Mouse (Mus musculus) midbrain, embryonic 14.5 days (tissue): Measurements from ENCODE around the gene Fxyd5. TPM values are rescaled to one million over a fixed set of nuclear protein-coding genes. Genes with fewer than 3 reads are reported as not detected.

Experiments
- ATAC-seq: fragments of 200-750 bp; cut with Nextera tagmentation; 2 replicates; pipeline ENCODE4 v1.8.0; 2017; ENCODE audit warnings: moderate number of reproducible peaks, moderate library complexity; ENCODE audit not compliant: low FRiP score, low TSS enrichment
- DNase-seq: peaks from one replicate; pipeline ENCODE4 v3.0.0-alpha.2; 2015
- H3K27ac ChIP-seq: fragments of 300-500 bp; sonication (generic); replicated peaks from 2 replicates; pipeline ENCODE4 v1.5.1; 2014; ENCODE audit warnings: mild to moderate bottlenecking, low read depth, low read length, moderate library complexity
- H3K27me3 ChIP-seq: fragments of 300-500 bp; sonication (generic); 2 replicates; pipeline ENCODE4 v1.6.1; 2014; ENCODE audit warnings: low read length, control low read depth, mixed read lengths; ENCODE audit not compliant: control insufficient read depth, insufficient read depth
- H3K36me3 ChIP-seq: fragments of 300-500 bp; sonication (generic); 2 replicates; pipeline ENCODE4 v1.6.1; 2014; ENCODE audit warnings: low read length, control low read depth; ENCODE audit not compliant: control insufficient read depth, insufficient read depth
- H3K4me1 ChIP-seq: fragments of 300-500 bp; sonication (generic); 2 replicates; pipeline ENCODE4 v1.6.1; 2014; ENCODE audit warnings: mild to moderate bottlenecking, antibody characterized with exemption, low read length, control low read depth; ENCODE audit not compliant: control insufficient read depth, insufficient read depth
- H3K4me2 ChIP-seq: fragments of 300-500 bp; sonication (generic); 2 replicates; pipeline ENCODE4 v1.6.1; 2014; ENCODE audit warnings: mild to moderate bottlenecking, low read length, moderate library complexity
- H3K4me3 ChIP-seq: fragments of 300-500 bp; sonication (generic); replicated peaks from 2 replicates; pipeline ENCODE4 v1.5.1; 2014; ENCODE audit warnings: low read depth, low read length
- H3K9ac ChIP-seq: fragments of 300-500 bp; sonication (generic); replicated peaks from 2 replicates; pipeline ENCODE4 v1.6.1; 2014; ENCODE audit warnings: mild to moderate bottlenecking, low read length, moderate library complexity
- H3K9me3 ChIP-seq: fragments of 300-500 bp; sonication (generic); 2 replicates; pipeline ENCODE4 v1.6.1; 2016; ENCODE audit warnings: low read length, control low read depth, mixed read lengths; ENCODE audit not compliant: control insufficient read depth
- WGBS: fragments of 180-500 bp; shearing (Covaris S2); extraction: QIAGEN DNeasy Blood & Tissue Kit; methylation state at CpG from one replicate; pipeline ENCODE4 v1.1.7; 2014; 5-methylcytosine and 5-hydroxymethylcytosine counted together
- polyA plus RNA-seq: library from polyadenylated mRNA; unstranded; fragments of >200 nt; fragmentation: Nextera tagmentation; extraction: Ambion mirVana; gene quantifications from 2 replicates; pipeline ENCODE4 v1.2.1, GENCODE M21; 2014

Gene Fxyd5
- polyA plus RNA-seq, 1 experiment from 2014 or later: 10.8 TPM

- Histone ChIP-seq H3K4me2 (no peak overlapping the region), H3K27me3 (peaks cover 5% of the 10 kb centered on the region), H3K9me3 (no peaks in the 10 kb centered on the region), H3K36me3 (no peaks in the 10 kb centered on the region), H3K4me3 (no peak overlapping the region), H3K27ac (no peak overlapping the region), H3K4me1 (no peaks in the 10 kb centered on the region), H3K9ac (no peak overlapping the region)
- WGBS: 81% methylated on average over 12 of the region's 12 CpGs
- no peak for ATAC-seq
- no peak for DNase-seq
Measured at GRCm38 (mm10) chr7:31040281-31041022, 1.8 kb downstream of the Fxyd5 start.

- Histone ChIP-seq H3K9ac (no peak overlapping the region), H3K4me2 (no peak overlapping the region), H3K36me3 (no peaks in the 10 kb centered on the region), H3K27me3 (peaks cover 5% of the 10 kb centered on the region), H3K4me3 (no peak overlapping the region), H3K9me3 (no peaks in the 10 kb centered on the region), H3K27ac (no peak overlapping the region), H3K4me1 (no peaks in the 10 kb centered on the region)
- DNase-seq: no peak
- no peak for ATAC-seq
- WGBS: 87% methylated on average over 4 of the region's 4 CpGs
Measured at GRCm38 (mm10) chr7:31039011-31039410, 3.3 kb downstream of the Fxyd5 start.

- Histone ChIP-seq H3K9me3 (no peaks in the 10 kb centered on the region), H3K36me3 (no peaks in the 10 kb centered on the region), H3K4me3 (no peak overlapping the region), H3K27ac (no peak overlapping the region), H3K4me2 (no peak overlapping the region), H3K27me3 (peaks cover 5% of the 10 kb centered on the region), H3K9ac (no peak overlapping the region), H3K4me1 (no peaks in the 10 kb centered on the region)
- ATAC-seq (no peak), DNase-seq (no peak)
- WGBS: 72% methylated on average over 2 of the region's 2 CpGs
Measured at GRCm38 (mm10) chr7:31037675-31038074, 4.6 kb downstream of the Fxyd5 start.

GRCm38 (mm10) chr7:31036917-31037316 is 5.4 kb downstream of the Fxyd5 start:
- H3K27ac ChIP-seq: no peak overlapping the region
- H3K27me3 ChIP-seq: peaks cover 5% of the 10 kb centered on the region
- no peaks in the 10 kb centered on the region for H3K36me3 ChIP-seq
- 87% methylated on average over 7 of the region's 7 CpGs for WGBS
- no peak overlapping the region for H3K4me2 ChIP-seq
- ATAC-seq: no peak
- H3K9me3 ChIP-seq: no peaks in the 10 kb centered on the region
- no peak overlapping the region for H3K4me3 ChIP-seq
- DNase-seq: no peak
- no peaks in the 10 kb centered on the region for H3K4me1 ChIP-seq
- H3K9ac ChIP-seq: no peak overlapping the region

- no peaks in the 10 kb centered on the region for H3K9me3 ChIP-seq
- H3K4me3 ChIP-seq: no peak overlapping the region
- no peaks in the 10 kb centered on the region for H3K27me3 ChIP-seq
- DNase-seq (no peak), ATAC-seq (no peak)
- no peak overlapping the region for H3K9ac ChIP-seq
- H3K4me1 ChIP-seq: no peaks in the 10 kb centered on the region
- H3K36me3 ChIP-seq: no peaks in the 10 kb centered on the region
- no peak overlapping the region for H3K4me2 ChIP-seq
- H3K27ac ChIP-seq: no peak overlapping the region
- 84% methylated on average over 11 of the region's 11 CpGs for WGBS
Measured at GRCm38 (mm10) chr7:31035291-31035690, 7.0 kb downstream of the Fxyd5 start.

- Histone ChIP-seq H3K4me3 (no peak overlapping the region), H3K36me3 (no peaks in the 10 kb centered on the region), H3K27me3 (no peaks in the 10 kb centered on the region), H3K27ac (no peak overlapping the region), H3K9ac (no peak overlapping the region), H3K4me1 (no peaks in the 10 kb centered on the region), H3K9me3 (no peaks in the 10 kb centered on the region), H3K4me2 (no peak overlapping the region)
- ATAC-seq: no peak
- DNase-seq: no peak
- WGBS: 61% methylated on average over 11 of the region's 11 CpGs
Measured at GRCm38 (mm10) chr7:31034789-31035188, 7.5 kb downstream of the Fxyd5 start.

- H3K4me3 ChIP-seq: no peak overlapping the region
- H3K4me1 ChIP-seq: no peaks in the 10 kb centered on the region
- no peak overlapping the region for H3K9ac ChIP-seq
- no peaks in the 10 kb centered on the region for H3K36me3 ChIP-seq
- H3K4me2 ChIP-seq: no peak overlapping the region
- 80% methylated on average over 9 of the region's 9 CpGs for WGBS
- DNase-seq (no peak), ATAC-seq (no peak)
- no peaks in the 10 kb centered on the region for H3K9me3 ChIP-seq
- no peaks in the 10 kb centered on the region for H3K27me3 ChIP-seq
- H3K27ac ChIP-seq: no peak overlapping the region
Measured at GRCm38 (mm10) chr7:31033409-31034165, 8.7 kb downstream of the Fxyd5 start.

- no peak overlapping the region for H3K27ac ChIP-seq
- no peak for DNase-seq
- WGBS: 81% methylated on average over 7 of the region's 7 CpGs
- H3K27me3 ChIP-seq: no peaks in the 10 kb centered on the region
- H3K4me1 ChIP-seq: no peaks in the 10 kb centered on the region
- no peak overlapping the region for H3K4me3 ChIP-seq
- no peak overlapping the region for H3K9ac ChIP-seq
- no peak for ATAC-seq
- H3K4me2 ChIP-seq: no peak overlapping the region
- no peaks in the 10 kb centered on the region for H3K36me3 ChIP-seq
- H3K9me3 ChIP-seq: no peaks in the 10 kb centered on the region
Measured at GRCm38 (mm10) chr7:31031731-31032130, 10.6 kb downstream of the Fxyd5 start.

- 74% methylated on average over 2 of the region's 2 CpGs for WGBS
- no peaks in the 10 kb centered on the region for H3K27me3 ChIP-seq
- no peaks in the 10 kb centered on the region for H3K4me1 ChIP-seq
- no peaks in the 10 kb centered on the region for H3K36me3 ChIP-seq
- H3K27ac ChIP-seq: no peak overlapping the region
- no peak overlapping the region for H3K9ac ChIP-seq
- H3K4me2 ChIP-seq: no peak overlapping the region
- H3K4me3 ChIP-seq: no peak overlapping the region
- ATAC-seq: no peak
- DNase-seq: no peak
- H3K9me3 ChIP-seq: no peaks in the 10 kb centered on the region
Measured at GRCm38 (mm10) chr7:31030717-31031116, 11.6 kb downstream of the Fxyd5 start.
